8 mouse cellular contexts compared by ENCODE assay signal in the genomic region with DNA sequence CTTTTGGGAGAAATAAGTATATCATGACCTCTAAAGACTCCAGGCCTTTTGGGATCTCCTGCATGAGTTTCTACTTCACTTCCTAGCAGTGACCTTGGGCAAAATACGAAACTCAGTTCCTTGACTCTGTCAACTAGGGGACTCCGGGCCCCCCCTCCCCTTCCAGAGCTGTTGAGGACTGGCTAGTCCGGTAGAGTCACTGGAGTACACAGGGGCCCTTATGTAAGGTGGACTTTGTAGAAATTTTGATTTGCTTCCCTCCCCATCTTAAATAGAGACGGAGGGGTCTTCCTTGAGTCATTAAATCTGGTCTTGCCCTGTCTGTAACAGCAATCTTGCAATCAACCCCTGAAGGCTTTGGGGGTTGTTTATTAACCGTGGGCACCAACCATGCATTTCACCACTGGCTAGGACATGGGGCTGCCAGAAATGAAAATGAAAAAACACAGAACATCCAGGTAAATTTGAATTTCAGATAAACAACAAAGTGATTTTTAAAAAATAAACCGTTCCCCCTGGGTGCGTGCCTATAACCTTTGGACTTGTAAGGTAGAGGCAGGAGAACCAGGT. TPM values are rescaled to one million over a fixed set of nuclear protein-coding genes. Genes with fewer than 3 reads are reported as not detected.
DNase-seq lines count a peak whose midpoint lies in the region; ATAC-seq and TF ChIP-seq lines count a peak whose summit lies in the region.

No protein-coding gene starts in this region.

- intact Hi-C loops in gastrocnemius, postnatal 36 days (cut with DNase I), result loop anchor here (5.0 kb wide), 1 partner anchor 59 kb away; no protein-coding TSS in a partner anchor

- ATAC-seq in megakaryocyte, adult 5-6 weeks (ENCODE audit: poor library complexity, severe bottlenecking), result no peak
- no peak for ATAC-seq in hindbrain, embryonic 12.5 days (ENCODE audit: low FRiP score)
- no peak for ATAC-seq in limb, embryonic 14.5 days (ENCODE audit: low FRiP score, low read depth)
- no peak for ATAC-seq in stomach, embryonic 15.5 days (ENCODE audit: insufficient read depth, low FRiP score, low read depth)

- no peak for TF ChIP-seq POLR2A in limb, embryonic 14.5 days (IDR thresholded peaks at IDR 0.05; ENCODE audit: borderline replicate concordance, extremely low read depth, insufficient read depth, insufficient read length)

- H3K4me2 ChIP-seq in hindbrain, embryonic 12.5 days (replicated peaks), result peak overlapping the region; percentile 91
- peak overlapping the region; percentile 81 for H3K4me2 ChIP-seq in limb, embryonic 14.5 days (replicated peaks; ENCODE audit: low read depth, low read length, severe bottlenecking)
- peak overlapping the region; percentile 90 for H3K4me2 ChIP-seq in stomach, embryonic 15.5 days

- WGBS in hindbrain, embryonic 12.5 days, result 59% methylated on average over 7 of the region's 7 CpGs
- WGBS in limb, embryonic 14.5 days, result 62% methylated on average over 7 of the region's 7 CpGs
- WGBS in stomach, embryonic 15.5 days, result 53% methylated on average over 7 of the region's 7 CpGs

- H3K36me3 ChIP-seq in megakaryocyte, embryonic 14.5 days (replicated peaks; ENCODE audit: low read length), result peaks cover 12% of the 10 kb centered on the region
- peaks cover 3% of the 10 kb centered on the region; the same call in 1 of the 2 replicates for H3K36me3 ChIP-seq in hindbrain, embryonic 12.5 days
- H3K36me3 ChIP-seq in limb, embryonic 14.5 days (ENCODE audit: control insufficient read depth, insufficient read depth, low read length), result peaks cover 3% of the 10 kb centered on the region
- no peaks in the 10 kb centered on the region for H3K36me3 ChIP-seq in stomach, embryonic 15.5 days

- H3K4me1 ChIP-seq in megakaryocyte, embryonic 14.5 days, result peaks cover 49% of the 10 kb centered on the region
- H3K4me1 ChIP-seq in hindbrain, embryonic 12.5 days, result peaks cover 39% of the 10 kb centered on the region
- H3K4me1 ChIP-seq in limb, embryonic 14.5 days (ENCODE audit: control insufficient read depth, insufficient read depth, low read length), result peaks cover 12% of the 10 kb centered on the region
- H3K4me1 ChIP-seq in stomach, embryonic 15.5 days, result peaks cover 13% of the 10 kb centered on the region

- peaks cover 6% of the 10 kb centered on the region for H3K27me3 ChIP-seq in megakaryocyte, embryonic 14.5 days (replicated peaks)
- no peaks in the 10 kb centered on the region for H3K27me3 ChIP-seq in hindbrain, embryonic 12.5 days
- no peaks in the 10 kb centered on the region for H3K27me3 ChIP-seq in limb, embryonic 14.5 days (ENCODE audit: control insufficient read depth, insufficient read depth, low read length)
- no peaks in the 10 kb centered on the region for H3K27me3 ChIP-seq in stomach, embryonic 15.5 days (replicated peaks)

- H3K27ac ChIP-seq in hindbrain, embryonic 12.5 days, result peak overlapping the region; percentile 100
- H3K27ac ChIP-seq in limb, embryonic 14.5 days (replicated peaks; ENCODE audit: low read depth, low read length), result peak overlapping the region; percentile 97; the same call in 1 of the 2 replicates
- H3K27ac ChIP-seq in stomach, embryonic 15.5 days, result peak overlapping the region; percentile 97

- H3K9ac ChIP-seq in hindbrain, embryonic 12.5 days, result peak overlapping the region; percentile 99
- H3K9ac ChIP-seq in limb, embryonic 14.5 days (ENCODE audit: low read depth, low read length, severe bottlenecking), result peak overlapping the region; percentile 95
- H3K9ac ChIP-seq in stomach, embryonic 15.5 days, result no peak overlapping the region

- H3K4me3 ChIP-seq in megakaryocyte, embryonic 14.5 days (replicated peaks), result peak overlapping the region; percentile 95
- peak overlapping the region; percentile 97 for H3K4me3 ChIP-seq in hindbrain, embryonic 12.5 days
- peak overlapping the region; percentile 91 for H3K4me3 ChIP-seq in limb, embryonic 14.5 days (replicated peaks; ENCODE audit: low read length)
- peak overlapping the region; percentile 80 for H3K4me3 ChIP-seq in stomach, embryonic 15.5 days (replicated peaks)

- no peak for DNase-seq in limb, embryonic 14.5 days (ENCODE audit: low spot score)
- DNase-seq in gastrocnemius, postnatal 36 days, result no peak
- no peak for DNase-seq in spleen, adult 12 weeks (ENCODE audit: low spot score)
- no peak for DNase-seq in frontal cortex, postnatal 10 days (ENCODE audit: low spot score in 2 of 2)

- H3K9me3 ChIP-seq in megakaryocyte, embryonic 14.5 days, result no peaks in the 10 kb centered on the region
- H3K9me3 ChIP-seq in hindbrain, embryonic 12.5 days (replicated peaks), result no peaks in the 10 kb centered on the region
- no peaks in the 10 kb centered on the region for H3K9me3 ChIP-seq in limb, embryonic 14.5 days (ENCODE audit: control insufficient read depth, low read length)
- H3K9me3 ChIP-seq in stomach, embryonic 15.5 days, result no peaks in the 10 kb centered on the region

RNA-seq across cellular contexts. Expression of gene Bcl7a, which starts 3.2 kb away (rescaled TPM):
- 13.0 and 23.7 TPM in 2 replicates for polyA plus RNA-seq in megakaryocyte, embryonic 14.5 days (2012; ENCODE audit: insufficient read depth, low replicate concordance)
- total RNA-seq in megakaryocyte, adult 5-6 weeks (2015), result 3.8 and 4.0 TPM in 2 replicates
- 3.8 and 4.7 TPM in 2 replicates for total RNA-seq in megakaryocyte, adult 5-6 weeks (2017)
- polyA plus RNA-seq in hindbrain, embryonic 12.5 days (2016; fragmentation: Nextera tagmentation; extraction: Ambion mirVana), result 56.6 and 59.9 TPM in 2 replicates
- 28.3 and 31.4 TPM in 2 replicates for polyA plus RNA-seq in limb, embryonic 14.5 days (2012; rRNA removed)
- polyA plus RNA-seq in limb, embryonic 14.5 days (2014; fragmentation: Nextera tagmentation; extraction: Ambion mirVana), result 20.1 and 25.4 TPM in 2 replicates
- polyA plus RNA-seq in stomach, embryonic 15.5 days (2015; fragmentation: Nextera tagmentation; extraction: Ambion mirVana), result 19.9 and 21.0 TPM in 2 replicates
- total RNA-seq in gastrocnemius, postnatal 36 days (2021), result 10 to 100 TPM in 1 of 2 experiments, 1 to 10 TPM in 1; 6.6 to 10.7 TPM

RNA-seq across cellular contexts. Expression of gene Mlxip, which starts 47.8 kb away (rescaled TPM):
- polyA plus RNA-seq in megakaryocyte, embryonic 14.5 days (2012; ENCODE audit: insufficient read depth, low replicate concordance), result 1.7 and 3.1 TPM in 2 replicates
- total RNA-seq in megakaryocyte, adult 5-6 weeks (2015), result 37.0 and 40.0 TPM in 2 replicates
- total RNA-seq in megakaryocyte, adult 5-6 weeks (2017), result 11.7 and 15.9 TPM in 2 replicates
- 20.7 and 21.6 TPM in 2 replicates for polyA plus RNA-seq in hindbrain, embryonic 12.5 days (2016; fragmentation: Nextera tagmentation; extraction: Ambion mirVana)
- 28.3 and 37.8 TPM in 2 replicates for polyA plus RNA-seq in limb, embryonic 14.5 days (2012; rRNA removed)
- 16.5 and 19.7 TPM in 2 replicates for polyA plus RNA-seq in limb, embryonic 14.5 days (2014; fragmentation: Nextera tagmentation; extraction: Ambion mirVana)
- 19.1 and 24.4 TPM in 2 replicates for polyA plus RNA-seq in stomach, embryonic 15.5 days (2015; fragmentation: Nextera tagmentation; extraction: Ambion mirVana)
- 10 to 100 TPM; 49.7 to 50.7 TPM for total RNA-seq in gastrocnemius, postnatal 36 days (2021)
